Mouse (Mus musculus): Measurements from ENCODE around the gene Ctnna3. TPM values are rescaled to one million over a fixed set of nuclear protein-coding genes. Genes with fewer than 3 reads are reported as not detected.

Ctnna3 gene
- total and polyA plus RNA-seq, 2 experiments from 2014 or later = 0.63 to 1.0 TPM

GRCm38 (mm10) chr10:63951481-63951880 lies 521.6 kb downstream of the Ctnna3 start:
- Histone ChIP-seq H3K4me2 (ENCODE audit: low read depth, low read length, poor library complexity, severe bottlenecking) (no peak overlapping the region), H3K27me3 (ENCODE audit: insufficient read depth, low read length) (no peaks in the 10 kb centered on the region), H3K36me3 (ENCODE audit: insufficient read depth, low read length) (no peaks in the 10 kb centered on the region), H3K4me3 (ENCODE audit: low read depth, low read length) (no peak overlapping the region), H3K4me1 (ENCODE audit: insufficient read depth, low read length) (0 out of 2 replicates have a peak, but pooled peaks cover 4% of the 10 kb centered on the region), H3K9ac (replicated peaks; ENCODE audit: low read length, poor library complexity, severe bottlenecking) (no peak overlapping the region), H3K27ac (ENCODE audit: low read depth, low read length) (no peak overlapping the region), H3K9me3 (ENCODE audit: low read length) (no peaks in the 10 kb centered on the region)
- no peak for ATAC-seq (ENCODE audit: low FRiP score)
- 94% methylated on average over 1 of the region's 1 CpGs for WGBS
- no peak for DNase-seq (ENCODE audit: low spot score)
- no peak for TF ChIP-seq CTCF (IDR thresholded peaks at IDR 0.05)

GRCm38 (mm10) chr10:63954308-63954930 lies 524.5 kb downstream of the Ctnna3 start:
- Histone ChIP-seq H3K9me3 (ENCODE audit: low read length) (no peaks in the 10 kb centered on the region), H3K4me1 (ENCODE audit: insufficient read depth, low read length) (0 out of 2 replicates have a peak, but pooled peaks cover 4% of the 10 kb centered on the region), H3K4me2 (ENCODE audit: low read depth, low read length, poor library complexity, severe bottlenecking) (no peak overlapping the region), H3K9ac (replicated peaks; ENCODE audit: low read length, poor library complexity, severe bottlenecking) (no peak overlapping the region), H3K27ac (ENCODE audit: low read depth, low read length) (no peak overlapping the region), H3K4me3 (ENCODE audit: low read depth, low read length) (no peak overlapping the region), H3K36me3 (ENCODE audit: insufficient read depth, low read length) (no peaks in the 10 kb centered on the region), H3K27me3 (ENCODE audit: insufficient read depth, low read length) (no peaks in the 10 kb centered on the region)
- ATAC-seq (ENCODE audit: low FRiP score) = no peak
- DNase-seq (ENCODE audit: low spot score) = peak; percentile 59
- WGBS = 8% methylated on average over 6 of the region's 7 CpGs
- TF ChIP-seq CTCF (IDR thresholded peaks at IDR 0.05) = no peak

- TF ChIP-seq CTCF (IDR thresholded peaks at IDR 0.05) = no peak
- 87% methylated on average over 2 of the region's 2 CpGs for WGBS
- H3K4me1 ChIP-seq (ENCODE audit: insufficient read depth, low read length) = no peaks in the 10 kb centered on the region
- H3K9ac ChIP-seq (replicated peaks; ENCODE audit: low read length, poor library complexity, severe bottlenecking) = no peak overlapping the region
- no peak for DNase-seq (ENCODE audit: low spot score)
- no peak overlapping the region for H3K4me2 ChIP-seq (ENCODE audit: low read depth, low read length, poor library complexity, severe bottlenecking)
- H3K4me3 ChIP-seq (ENCODE audit: low read depth, low read length) = no peak overlapping the region
- no peaks in the 10 kb centered on the region for H3K36me3 ChIP-seq (ENCODE audit: insufficient read depth, low read length)
- ATAC-seq (ENCODE audit: low FRiP score) = no peak
- H3K27me3 ChIP-seq (ENCODE audit: insufficient read depth, low read length) = no peaks in the 10 kb centered on the region
- H3K9me3 ChIP-seq (ENCODE audit: low read length) = no peaks in the 10 kb centered on the region
- H3K27ac ChIP-seq (ENCODE audit: low read depth, low read length) = no peak overlapping the region
Observed at GRCm38 (mm10) chr10:63972300-63972699, 542.4 kb downstream of the Ctnna3 start.

- 6% methylated on average over 11 of the region's 11 CpGs for WGBS
- no peak for TF ChIP-seq CTCF (IDR thresholded peaks at IDR 0.05)
- DNase-seq (ENCODE audit: low spot score) = peak; percentile 40
- H3K4me3 ChIP-seq (ENCODE audit: low read depth, low read length) = peak overlapping the region; percentile 20
- peak overlapping the region; percentile 43 for H3K4me2 ChIP-seq (ENCODE audit: low read depth, low read length, poor library complexity, severe bottlenecking)
- 0 out of 2 replicates have a peak overlapping the region, but pooled peaks have one; percentile 13 for H3K9ac ChIP-seq (replicated peaks; ENCODE audit: low read length, poor library complexity, severe bottlenecking)
- ATAC-seq (ENCODE audit: low FRiP score) = no peak
- H3K4me1 ChIP-seq (ENCODE audit: insufficient read depth, low read length) = peaks cover 2% of the 10 kb centered on the region; the same call in 1 of the 2 replicates
- H3K27ac ChIP-seq (ENCODE audit: low read depth, low read length) = peak overlapping the region; percentile 58
- no peaks in the 10 kb centered on the region for H3K27me3 ChIP-seq (ENCODE audit: insufficient read depth, low read length)
- H3K36me3 ChIP-seq (ENCODE audit: insufficient read depth, low read length) = no peaks in the 10 kb centered on the region
- H3K9me3 ChIP-seq (ENCODE audit: low read length) = no peaks in the 10 kb centered on the region
Observed at GRCm38 (mm10) chr10:63978101-63978500, 548.2 kb downstream of the Ctnna3 start.

GRCm38 (mm10) chr10:63978535-63978934 lies 548.6 kb downstream of the Ctnna3 start:
- ATAC-seq (ENCODE audit: low FRiP score) = no peak
- WGBS = 17% methylated on average over 3 of the region's 3 CpGs
- Histone ChIP-seq H3K9me3 (ENCODE audit: low read length) (no peaks in the 10 kb centered on the region), H3K27ac (ENCODE audit: low read depth, low read length) (no peak overlapping the region), H3K4me2 (ENCODE audit: low read depth, low read length, poor library complexity, severe bottlenecking) (peak overlapping the region; percentile 43), H3K27me3 (ENCODE audit: insufficient read depth, low read length) (no peaks in the 10 kb centered on the region), H3K36me3 (ENCODE audit: insufficient read depth, low read length) (no peaks in the 10 kb centered on the region), H3K4me3 (ENCODE audit: low read depth, low read length) (no peak overlapping the region), H3K4me1 (ENCODE audit: insufficient read depth, low read length) (peaks cover 2% of the 10 kb centered on the region; the same call in 1 of the 2 replicates), H3K9ac (replicated peaks; ENCODE audit: low read length, poor library complexity, severe bottlenecking) (no peak overlapping the region)
- no peak for TF ChIP-seq CTCF (IDR thresholded peaks at IDR 0.05)
- peak; percentile 46 for DNase-seq (ENCODE audit: low spot score)

- ATAC-seq (ENCODE audit: low FRiP score) (no peak), DNase-seq (ENCODE audit: low spot score) (no peak)
- H3K4me1 ChIP-seq (ENCODE audit: insufficient read depth, low read length) = peaks cover 2% of the 10 kb centered on the region; the same call in 1 of the 2 replicates
- H3K9ac ChIP-seq (replicated peaks; ENCODE audit: low read length, poor library complexity, severe bottlenecking) = no peak overlapping the region
- H3K9me3 ChIP-seq (ENCODE audit: low read length) = no peaks in the 10 kb centered on the region
- no peak overlapping the region for H3K27ac ChIP-seq (ENCODE audit: low read depth, low read length)
- no peaks in the 10 kb centered on the region for H3K27me3 ChIP-seq (ENCODE audit: insufficient read depth, low read length)
- no peaks in the 10 kb centered on the region for H3K36me3 ChIP-seq (ENCODE audit: insufficient read depth, low read length)
- no peak for TF ChIP-seq CTCF (IDR thresholded peaks at IDR 0.05)
- no peak overlapping the region for H3K4me3 ChIP-seq (ENCODE audit: low read depth, low read length)
- WGBS = 71% methylated on average over 5 of the region's 5 CpGs
- no peak overlapping the region for H3K4me2 ChIP-seq (ENCODE audit: low read depth, low read length, poor library complexity, severe bottlenecking)
Observed at GRCm38 (mm10) chr10:63978969-63979368, 549.1 kb downstream of the Ctnna3 start.

Measured in midbrain, postnatal 0 days (tissue).